20 mouse cellular contexts compared by ENCODE assay signal in the genomic region with DNA sequence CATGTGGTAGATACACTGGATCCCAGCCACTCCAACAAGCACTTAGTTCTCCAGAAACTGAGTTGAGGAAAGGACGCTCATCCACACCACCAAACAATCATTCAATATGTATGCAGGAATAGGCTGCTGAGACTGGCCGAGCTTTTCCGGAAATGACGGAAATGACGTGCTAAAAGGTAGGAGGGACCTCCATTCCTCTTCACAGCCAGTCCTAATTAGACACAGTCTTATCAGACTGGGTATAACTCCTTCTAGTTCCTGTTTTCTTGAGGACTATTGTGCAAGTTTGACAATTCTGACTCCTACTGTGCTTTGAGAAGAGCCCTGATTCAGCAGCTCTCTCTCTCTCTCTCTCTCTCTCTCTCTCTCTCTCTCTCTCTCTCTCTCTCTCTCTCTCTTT.
"Had no signal": no experiment of that assay in that cellular context is flagged by ENCODE, and none has a peak within 500 bp of the region (broad histone marks: within the 10 kb centered on the region; RNA-seq: fewer than 3 reads in every experiment).

No protein-coding gene starts in this region.

- H3K9ac ChIP-seq: liver, embryonic 14.5 days; lung, embryonic 15.5 days; neural tube, embryonic 13.5 days had no signal

- H3K4me2 ChIP-seq: lung, embryonic 15.5 days; midbrain, embryonic 11.5 days; neural tube, embryonic 13.5 days had no signal

- ATAC-seq: intestine, embryonic 16.5 days had no signal

- H3K9me3 ChIP-seq: lung, embryonic 15.5 days; neural tube, embryonic 13.5 days had no signal

- H3K27ac ChIP-seq: liver, embryonic 14.5 days; lung, embryonic 15.5 days; macrophage; neural tube, embryonic 13.5 days; stomach, postnatal 0 days had no signal

- H3K27me3 ChIP-seq: lung, embryonic 15.5 days; neural tube, embryonic 13.5 days had no signal

- H3K4me1 ChIP-seq: lung, embryonic 15.5 days; neural tube, embryonic 13.5 days had no signal

- DNase-seq: kidney, adult 18-20 months; kidney, adult 9 months; kidney, postnatal 14 days; kidney, postnatal 4 days; lung, adult 18-20 months; midbrain, embryonic 14.5 days; retina, postnatal 1 day; right cerebral cortex, postnatal 25 days; spleen, adult 18-20 months; thymus, adult 2 months; thymus, postnatal 14 days; thymus, postnatal 4 days had no signal

- H3K36me3 ChIP-seq: lung, embryonic 15.5 days; neural tube, embryonic 13.5 days had no signal

- H3K4me3 ChIP-seq: lung, embryonic 15.5 days; myocyte; neural tube, embryonic 13.5 days had no signal
